Mouse (Mus musculus): ENCODE results near the gene Cdk6.
"Not testable (repeated sequence)": the region's sequence is repeated elsewhere in the genome, so short reads cannot be mapped to it uniquely, and the experiment has no call there.

The Cdk6 gene

DNA sequence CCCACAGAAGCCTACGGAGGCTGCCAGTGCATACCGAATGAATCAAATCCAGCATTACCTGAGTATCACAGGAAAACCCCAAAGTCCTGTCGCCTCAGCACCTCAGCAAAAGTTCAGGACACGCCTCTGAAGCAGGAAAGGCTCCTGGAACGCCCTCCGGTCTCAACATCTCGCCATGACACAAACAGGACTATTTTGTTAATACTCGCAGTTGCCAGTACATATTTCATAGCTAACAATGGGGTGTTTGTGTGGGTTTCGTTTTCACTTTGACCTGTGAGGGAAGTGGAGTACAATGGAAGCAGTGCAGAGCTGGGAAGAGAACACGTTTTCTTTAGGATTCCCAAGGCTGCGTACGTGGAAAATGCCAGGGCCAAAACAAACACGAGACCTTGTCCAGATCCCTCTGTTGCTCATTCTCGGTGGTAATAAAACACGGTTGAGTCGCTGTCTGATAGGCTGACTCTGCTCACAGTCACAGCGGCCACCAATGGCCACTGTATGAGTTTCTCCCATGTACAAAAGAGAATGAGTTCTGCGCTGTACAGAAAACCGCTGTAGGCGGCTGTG, 91.9 kb downstream of the Cdk6 start:
- not testable (repeated sequence) for ATAC-seq (ENCODE audit: low TSS enrichment)

- not testable (repeated sequence) for ATAC-seq (ENCODE audit: low TSS enrichment)
These were observed 92.8 kb downstream of the Cdk6 start for GRCm38 (mm10) chr5:3434105-3434504.

GRCm38 (mm10) chr5:3438453-3439003, 97.2 kb downstream of the Cdk6 start:
- not testable (repeated sequence) for ATAC-seq (ENCODE audit: low TSS enrichment)

DNA sequence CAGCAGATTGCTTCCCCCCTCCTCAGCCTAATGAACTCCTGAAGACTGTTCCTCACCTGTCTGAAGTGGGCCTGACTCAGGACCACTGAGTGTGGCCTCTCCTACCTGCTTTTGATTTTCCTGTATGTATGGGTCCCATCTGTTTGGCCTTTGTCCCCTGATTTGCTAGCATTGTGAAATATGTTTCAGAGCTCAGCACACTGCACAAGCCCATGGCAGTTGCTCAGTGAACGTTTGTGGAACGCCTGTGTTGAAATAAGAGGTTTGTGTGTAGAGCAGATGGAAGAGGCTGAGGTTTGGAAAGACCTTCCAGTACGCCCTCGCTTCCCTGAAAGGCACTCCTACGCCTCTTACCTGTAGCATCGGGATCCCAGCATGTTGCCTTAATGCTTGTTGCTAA, 98.1 kb downstream of the Cdk6 start:
- not testable (repeated sequence) for ATAC-seq (ENCODE audit: low TSS enrichment)

- not testable (repeated sequence) for ATAC-seq (ENCODE audit: low TSS enrichment)
These were observed 101.2 kb downstream of the Cdk6 start for GRCm38 (mm10) chr5:3442524-3442923.

- not testable (repeated sequence) for ATAC-seq (ENCODE audit: low TSS enrichment)
These were observed 109.9 kb downstream of the Cdk6 start for GRCm38 (mm10) chr5:3451233-3451632.

DNA sequence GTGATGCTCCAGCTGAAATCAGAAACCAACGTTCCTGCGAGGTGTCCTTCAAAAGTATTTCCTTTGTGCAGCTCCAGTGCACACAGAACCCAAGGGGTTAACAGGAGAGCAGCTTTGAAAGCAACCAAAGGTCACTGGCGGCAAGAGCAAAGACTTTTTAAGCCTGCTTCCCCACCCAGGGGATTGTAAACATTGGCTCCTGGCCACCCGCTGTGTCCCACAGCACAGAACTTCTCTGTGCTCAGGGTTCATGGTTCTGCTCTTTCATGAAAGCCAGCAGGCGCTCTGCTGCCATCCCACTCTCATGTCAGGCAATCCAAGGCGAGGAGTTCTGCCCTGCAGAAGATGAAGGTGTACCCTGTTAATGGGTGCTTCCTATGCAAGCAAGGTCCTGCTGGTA, 112.7 kb downstream of the Cdk6 start:
- not testable (repeated sequence) for ATAC-seq (ENCODE audit: low TSS enrichment)

GRCm38 (mm10) chr5:3460907-3461306, 119.6 kb downstream of the Cdk6 start:
- no peak for ATAC-seq (ENCODE audit: low TSS enrichment)

DNA sequence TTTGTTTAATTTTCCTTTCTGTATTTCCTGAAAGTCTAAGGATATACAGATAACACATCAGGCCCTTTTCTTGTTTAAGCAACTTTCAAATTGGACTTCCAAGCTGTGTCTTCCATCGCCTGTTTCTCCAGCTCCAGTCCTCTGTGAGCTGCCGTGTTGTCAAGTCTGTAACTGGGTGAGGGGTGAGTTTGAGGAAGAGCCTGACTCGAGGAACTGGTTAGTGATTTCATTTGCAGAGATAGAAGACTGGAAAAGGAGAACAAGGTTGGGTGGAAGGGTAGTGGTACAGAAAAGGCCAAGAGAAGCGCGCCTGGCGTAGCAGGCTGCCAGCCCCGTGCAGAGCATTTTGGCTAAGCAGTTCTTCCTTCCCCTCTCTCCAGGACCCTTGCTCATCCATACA, 120.1 kb downstream of the Cdk6 start:
- no peak for ATAC-seq (ENCODE audit: low TSS enrichment)

DNA sequence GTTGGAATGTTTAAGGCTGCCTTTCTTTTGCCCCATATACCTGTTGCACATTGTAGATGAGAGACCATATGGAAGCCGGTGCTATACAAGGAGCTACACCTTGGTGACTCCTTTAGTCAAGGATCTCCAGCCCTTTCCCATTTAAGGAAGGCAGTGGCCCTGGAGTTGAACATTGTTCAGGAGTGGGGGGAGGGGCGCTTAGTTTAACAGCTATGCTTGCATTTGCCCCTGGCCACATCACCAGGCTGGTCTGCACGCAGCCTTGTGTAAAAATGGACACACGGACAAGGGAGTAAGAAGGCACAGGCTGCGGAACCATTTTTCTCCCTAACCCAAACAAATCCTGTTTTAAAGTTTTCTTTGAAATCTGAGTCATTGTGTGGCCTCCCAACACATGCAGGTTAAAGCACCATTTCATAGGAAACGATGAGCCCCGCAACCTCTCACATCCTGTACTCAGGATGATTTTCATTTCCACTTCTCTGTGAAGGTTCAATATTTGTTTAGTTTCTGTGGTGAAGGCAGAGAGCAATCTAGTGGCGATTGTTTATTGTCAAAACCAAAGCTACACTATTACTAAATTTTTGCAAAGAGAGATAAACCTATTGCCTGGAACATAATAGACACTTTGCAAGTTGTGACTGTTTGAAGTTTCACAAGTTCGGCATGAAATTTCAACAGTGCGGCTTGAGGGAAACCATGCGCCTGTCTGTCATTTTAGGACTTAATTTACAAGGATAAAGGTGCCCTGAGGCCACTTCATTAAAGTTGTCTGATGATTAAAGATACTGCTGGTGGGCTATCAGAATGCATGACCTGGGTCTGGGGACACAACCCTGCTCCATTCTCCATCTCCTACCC, 121.8 kb downstream of the Cdk6 start:
- ATAC-seq (ENCODE audit: low TSS enrichment): no peak

GRCm38 (mm10) chr5:3463758-3464157, 122.5 kb downstream of the Cdk6 start:
- ATAC-seq (ENCODE audit: low TSS enrichment): no peak

DNA sequence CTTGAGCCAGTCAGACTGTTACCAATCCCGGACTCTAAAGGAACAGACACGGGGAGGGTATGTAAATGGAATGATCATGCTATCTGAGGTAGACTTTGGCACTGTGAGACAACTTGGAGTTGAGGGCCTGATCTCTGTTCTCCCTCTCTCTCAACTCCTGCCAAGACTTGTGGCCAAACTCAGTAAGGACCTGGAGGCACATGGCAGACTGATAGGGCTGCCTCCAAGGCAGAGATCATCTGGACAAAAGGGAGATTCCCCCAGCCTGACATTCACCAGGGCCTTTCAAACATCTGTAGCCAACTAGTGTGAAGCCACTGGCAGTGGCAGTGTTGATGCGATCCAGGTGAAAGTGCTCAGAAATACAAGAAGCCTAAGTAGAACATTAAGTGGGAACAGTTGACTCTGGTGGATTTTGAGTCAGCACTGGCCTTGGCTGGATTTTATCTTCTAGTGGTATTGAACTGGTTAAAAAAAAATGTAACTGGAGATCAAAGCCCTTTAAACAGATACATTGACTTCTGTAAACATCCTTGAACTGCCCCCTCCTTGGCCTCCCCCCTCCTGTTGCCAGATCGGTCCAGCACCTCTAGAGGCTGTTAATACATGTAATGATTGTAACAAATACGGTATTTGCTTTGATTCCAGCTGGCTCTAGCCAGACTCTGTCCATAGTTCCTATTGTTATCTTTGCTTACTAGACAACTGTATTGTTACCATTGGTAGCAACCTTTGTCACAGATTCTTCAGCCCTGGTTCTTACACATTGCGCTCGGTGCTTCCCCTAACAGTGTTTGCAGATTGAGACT, 125.0 kb downstream of the Cdk6 start:
- no peak for ATAC-seq (ENCODE audit: low TSS enrichment)

GRCm38 (mm10) chr5:3470866-3471265, 129.6 kb downstream of the Cdk6 start:
- no peak for ATAC-seq (ENCODE audit: low TSS enrichment)

DNA sequence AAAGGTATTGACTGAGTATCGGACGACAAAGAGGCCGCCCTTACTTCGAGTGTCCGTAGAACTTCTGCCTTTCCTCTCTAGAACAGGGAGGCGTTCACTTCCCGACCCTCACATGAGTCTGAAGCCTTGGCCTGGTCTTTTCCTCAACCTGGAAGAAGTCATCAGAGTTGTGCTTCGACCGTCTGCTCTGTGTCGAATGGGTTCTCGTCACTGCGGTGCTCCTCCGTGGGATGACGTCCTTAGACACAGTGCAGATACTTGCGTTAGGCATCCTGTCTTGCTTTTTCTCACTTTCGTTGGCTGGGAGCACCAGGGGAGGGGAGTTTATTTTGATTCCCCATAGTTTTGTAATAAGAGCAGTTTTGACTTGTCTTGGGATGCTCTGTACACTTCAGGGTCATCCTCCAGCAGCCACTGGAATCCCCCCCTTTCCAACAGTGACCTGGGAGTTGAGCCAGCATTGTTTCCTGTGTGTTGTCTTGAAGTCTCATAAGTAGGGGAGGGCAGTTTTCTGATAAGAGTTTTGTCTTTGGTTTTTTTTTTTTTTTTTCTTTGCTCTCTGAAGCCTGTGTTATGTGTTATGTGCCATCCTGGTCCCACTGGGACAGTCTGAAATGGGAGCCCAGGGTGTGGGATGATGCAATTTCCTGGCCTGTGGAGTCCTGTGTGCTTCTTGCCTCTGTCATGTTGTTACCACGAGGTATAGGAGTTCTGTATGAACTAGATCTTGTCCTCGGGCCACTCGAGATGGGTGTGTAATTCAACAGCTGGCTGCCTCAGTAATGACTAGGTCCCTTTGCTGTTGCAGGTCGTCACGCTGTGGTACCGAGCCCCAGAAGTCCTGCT, 131.2 kb downstream of the Cdk6 start:
- no peak for ATAC-seq (ENCODE audit: low TSS enrichment)

- no peak for ATAC-seq (ENCODE audit: low TSS enrichment)
These were observed 136.4 kb downstream of the Cdk6 start for GRCm38 (mm10) chr5:3477711-3478110.

- no peak for ATAC-seq (ENCODE audit: low TSS enrichment)
These were observed 136.9 kb downstream of the Cdk6 start for GRCm38 (mm10) chr5:3478216-3478615.

- no peak for ATAC-seq (ENCODE audit: low TSS enrichment)
These were observed 137.9 kb downstream of the Cdk6 start for GRCm38 (mm10) chr5:3479016-3479795.

DNA sequence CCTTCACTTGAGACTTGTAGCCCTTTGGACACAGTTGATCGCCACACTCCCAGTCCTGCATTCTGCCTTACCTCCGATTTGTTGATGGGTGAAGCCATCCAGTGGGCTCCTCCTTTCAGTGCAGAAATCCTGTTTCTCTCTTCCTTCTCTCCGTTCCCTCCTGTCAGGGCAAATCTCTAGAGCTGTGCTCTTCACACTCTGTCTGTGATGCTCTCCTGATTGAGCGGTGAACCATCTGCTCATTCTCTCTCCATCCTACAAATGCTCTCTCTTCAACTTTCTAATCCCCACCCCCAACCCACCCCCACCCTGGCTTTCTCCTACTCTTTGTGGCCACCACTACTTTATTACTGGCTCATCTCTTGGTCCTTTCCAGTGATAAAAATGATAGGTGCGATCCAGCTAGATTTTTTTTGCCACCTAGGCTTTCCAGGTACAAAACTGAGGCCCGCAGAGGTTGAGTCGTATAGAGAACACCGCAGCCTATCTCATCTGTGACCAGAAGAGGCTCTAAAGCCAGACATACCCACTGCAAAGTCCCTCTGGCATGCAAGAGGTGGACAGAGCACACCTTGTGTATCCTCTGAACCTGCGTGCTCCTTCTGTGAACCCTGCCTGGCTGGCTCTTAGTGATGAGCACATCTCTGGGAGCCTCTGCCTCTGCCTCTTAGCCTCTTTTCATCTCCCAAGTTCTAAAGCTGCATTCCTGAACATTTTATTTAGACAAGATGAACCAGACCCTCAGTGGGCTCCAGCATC, 139.5 kb downstream of the Cdk6 start:
- ATAC-seq (ENCODE audit: low TSS enrichment): peak; percentile 73

- no peak for ATAC-seq (ENCODE audit: low TSS enrichment)
These were observed 141.2 kb downstream of the Cdk6 start for GRCm38 (mm10) chr5:3482474-3482873.
